Comparison of ENCODE assay signal across 18 mouse cellular contexts in genomic region chr11:96321846-96322245, GRCm38 (mm10). TPM values are rescaled to one million over a fixed set of nuclear protein-coding genes. Genes with fewer than 3 reads are reported as not detected.
DNase-seq lines count a peak whose midpoint lies in the region; ATAC-seq and TF ChIP-seq lines count a peak whose summit lies in the region.
"Had no signal": no experiment of that assay in that cellular context is flagged by ENCODE, and none has a peak within 500 bp of the region (broad histone marks: within the 10 kb centered on the region; RNA-seq: fewer than 3 reads in every experiment).

No protein-coding gene starts in this region.

- H3K4me2 ChIP-seq in heart, embryonic 13.5 days: peak overlapping the region; percentile 41; the same call in 1 of the 2 replicates
- peak overlapping the region; percentile 79 for H3K4me2 ChIP-seq in lung, postnatal 0 days (replicated peaks; ENCODE audit: low read depth, low read length)
- H3K4me2 ChIP-seq in intestine, embryonic 15.5 days (replicated peaks): peak overlapping the region; percentile 81
- H3K4me2 ChIP-seq in stomach, embryonic 16.5 days (ENCODE audit: low read depth, low read length): peak overlapping the region; percentile 65
- H3K4me2 ChIP-seq in midbrain, embryonic 15.5 days: no peak overlapping the region
- H3K4me2 ChIP-seq: forebrain, embryonic 15.5 days; midbrain, embryonic 13.5 days had no signal

- H3K9me3 ChIP-seq in heart, embryonic 13.5 days: no peaks in the 10 kb centered on the region
- H3K9me3 ChIP-seq in lung, postnatal 0 days (ENCODE audit: low read length): no peaks in the 10 kb centered on the region
- H3K9me3 ChIP-seq in intestine, embryonic 15.5 days: no peaks in the 10 kb centered on the region
- no peaks in the 10 kb centered on the region for H3K9me3 ChIP-seq in stomach, embryonic 16.5 days (replicated peaks; ENCODE audit: control insufficient read depth, low read length)
- no peaks in the 10 kb centered on the region for H3K9me3 ChIP-seq in midbrain, embryonic 15.5 days
- H3K9me3 ChIP-seq: forebrain, embryonic 15.5 days; midbrain, embryonic 13.5 days had no signal

- intact Hi-C loops in heart, postnatal 25 days (cut with DNase I): no loop called here

- WGBS in heart, embryonic 13.5 days: 25% methylated on average over 5 of the region's 5 CpGs
- 31% methylated on average over 5 of the region's 5 CpGs for WGBS in lung, postnatal 0 days
- WGBS in intestine, embryonic 15.5 days: 20% methylated on average over 5 of the region's 5 CpGs
- WGBS in stomach, embryonic 16.5 days: 10% methylated on average over 5 of the region's 5 CpGs
- WGBS in midbrain, embryonic 15.5 days: 6% methylated on average over 5 of the region's 5 CpGs

- no peak for ATAC-seq in heart, embryonic 13.5 days (ENCODE audit: extremely low read depth, insufficient number of reproducible peaks, low FRiP score, low TSS enrichment)
- ATAC-seq in lung, postnatal 0 days: no peak
- ATAC-seq in intestine, embryonic 15.5 days: no peak
- ATAC-seq in stomach, embryonic 16.5 days (ENCODE audit: insufficient read depth, low FRiP score): no peak
- no peak for ATAC-seq in midbrain, embryonic 15.5 days (replicated peaks)
- ATAC-seq: forebrain, embryonic 15.5 days; midbrain, embryonic 13.5 days had no signal

- H3K4me1 ChIP-seq in heart, embryonic 13.5 days: peaks cover 10% of the 10 kb centered on the region
- H3K4me1 ChIP-seq in lung, postnatal 0 days (ENCODE audit: insufficient read depth, low read depth, low read length): no peaks in the 10 kb centered on the region
- H3K4me1 ChIP-seq in intestine, embryonic 15.5 days (replicated peaks): peaks cover 11% of the 10 kb centered on the region; the same call in 1 of the 2 replicates
- no peaks in the 10 kb centered on the region for H3K4me1 ChIP-seq in stomach, embryonic 16.5 days (ENCODE audit: control insufficient read depth, insufficient read depth, low read length)
- H3K4me1 ChIP-seq in midbrain, embryonic 15.5 days: 0 out of 2 replicates have a peak, but pooled peaks cover 3% of the 10 kb centered on the region

- no peaks in the 10 kb centered on the region for H3K36me3 ChIP-seq in heart, embryonic 13.5 days
- no peaks in the 10 kb centered on the region for H3K36me3 ChIP-seq in lung, postnatal 0 days (ENCODE audit: insufficient read depth, low read length)
- no peaks in the 10 kb centered on the region for H3K36me3 ChIP-seq in intestine, embryonic 15.5 days
- no peaks in the 10 kb centered on the region for H3K36me3 ChIP-seq in stomach, embryonic 16.5 days (ENCODE audit: control insufficient read depth, insufficient read depth, low read length)
- no peaks in the 10 kb centered on the region for H3K36me3 ChIP-seq in midbrain, embryonic 15.5 days (replicated peaks)
- H3K36me3 ChIP-seq: forebrain, embryonic 15.5 days; midbrain, embryonic 13.5 days had no signal

- H3K9ac ChIP-seq in heart, embryonic 13.5 days: peak overlapping the region; percentile 48; the same call in 1 of the 2 replicates
- H3K9ac ChIP-seq in lung, postnatal 0 days (replicated peaks; ENCODE audit: low read depth): no peak overlapping the region; the same call in 1 of the 2 replicates
- peak overlapping the region; percentile 49 for H3K9ac ChIP-seq in intestine, embryonic 15.5 days
- H3K9ac ChIP-seq in stomach, embryonic 16.5 days (ENCODE audit: low read length): peak overlapping the region; percentile 84; the same call in 1 of the 2 replicates
- no peak overlapping the region for H3K9ac ChIP-seq in midbrain, embryonic 15.5 days
- H3K9ac ChIP-seq: forebrain, embryonic 15.5 days; midbrain, embryonic 13.5 days had no signal

- H3K4me3 ChIP-seq in heart, embryonic 13.5 days: no peak overlapping the region
- no peak overlapping the region for H3K4me3 ChIP-seq in lung, postnatal 0 days (ENCODE audit: low read depth, low read length)
- H3K4me3 ChIP-seq in intestine, embryonic 15.5 days (replicated peaks): no peak overlapping the region; the same call in 1 of the 2 replicates
- H3K4me3 ChIP-seq in stomach, embryonic 16.5 days (replicated peaks; ENCODE audit: low read length): peak overlapping the region; percentile 63
- no peak overlapping the region for H3K4me3 ChIP-seq in midbrain, embryonic 15.5 days
- H3K4me3 ChIP-seq: forebrain, embryonic 15.5 days; gastrocnemius, adult 2 months; heart, adult 2 months; midbrain, embryonic 13.5 days had no signal

- H3K27me3 ChIP-seq in heart, embryonic 13.5 days (replicated peaks): peaks cover 100% of the 10 kb centered on the region
- H3K27me3 ChIP-seq in lung, postnatal 0 days (replicated peaks; ENCODE audit: insufficient read depth, low read length): 0 out of 2 replicates have a peak, but pooled peaks cover 4% of the 10 kb centered on the region
- 0 out of 2 replicates have a peak, but pooled peaks cover 2% of the 10 kb centered on the region for H3K27me3 ChIP-seq in intestine, embryonic 15.5 days (replicated peaks)
- H3K27me3 ChIP-seq in stomach, embryonic 16.5 days (ENCODE audit: control insufficient read depth, insufficient read depth, low read length): peaks cover 4% of the 10 kb centered on the region; the same call in 1 of the 2 replicates
- peaks cover 94% of the 10 kb centered on the region for H3K27me3 ChIP-seq in midbrain, embryonic 15.5 days (replicated peaks)

- 0 out of 2 replicates have a peak overlapping the region, but pooled peaks have one; percentile 8 for H3K27ac ChIP-seq in heart, embryonic 13.5 days (replicated peaks)
- peak overlapping the region; percentile 82 for H3K27ac ChIP-seq in lung, postnatal 0 days (ENCODE audit: low read length)
- H3K27ac ChIP-seq in intestine, embryonic 15.5 days: peak overlapping the region; percentile 89
- peak overlapping the region; percentile 98 for H3K27ac ChIP-seq in stomach, embryonic 16.5 days (ENCODE audit: low read length)
- no peak overlapping the region for H3K27ac ChIP-seq in midbrain, embryonic 15.5 days
- H3K27ac ChIP-seq: forebrain, embryonic 15.5 days; gastrocnemius, adult 2 months; heart, adult 2 months; macrophage; midbrain, embryonic 13.5 days had no signal

- TF ChIP-seq EP300 in lung, postnatal 0 days (IDR thresholded peaks at IDR 0.05): no peak

- no peak for TF ChIP-seq CTCF in lung, postnatal 0 days (IDR thresholded peaks at IDR 0.05)

- no peak for DNase-seq in heart, postnatal 25 days (ENCODE audit: low spot score)
- DNase-seq in lung, postnatal 0 days (ENCODE audit: low spot score): no peak
- DNase-seq in lung, adult 18-20 months: no peak
- DNase-seq in ovary, postnatal 14 days (ENCODE audit: low spot score): no peak
- DNase-seq: cerebellum, adult 18-20 months; gastrocnemius, adult 2 months; heart, adult 2 months; liver; right cerebral cortex, postnatal 14 days had no signal

RNA-seq across cellular contexts. Expression of gene Hoxb3, which starts 1.3 kb away (rescaled TPM):
- 0.31 and 1.1 TPM in 2 replicates for polyA plus RNA-seq in heart, embryonic 13.5 days (2015; fragmentation: Nextera tagmentation; extraction: Ambion mirVana)
- under 1 TPM; 0.36 to 0.45 TPM for total RNA-seq in heart, postnatal 25 days (2021)
- 1.5 and 2.2 TPM in 2 replicates for polyA plus RNA-seq in lung, postnatal 0 days (2015; fragmentation: Nextera tagmentation; extraction: Ambion mirVana)
- polyA plus RNA-seq in intestine, embryonic 15.5 days (2015; fragmentation: Nextera tagmentation; extraction: Ambion mirVana): 1.8 and 2.7 TPM in 2 replicates
- polyA plus RNA-seq in stomach, embryonic 16.5 days (2015; fragmentation: Nextera tagmentation; extraction: Ambion mirVana): 0.99 and 1.5 TPM in 2 replicates
- polyA plus RNA-seq in midbrain, embryonic 15.5 days (2015; fragmentation: Nextera tagmentation; extraction: Ambion mirVana): 0.15 TPM in 1 of 2 replicates, not detected in the other
- total RNA-seq: layer of hippocampus, adult 18-20 months had no signal
- polyA plus RNA-seq: C2C12; forebrain, embryonic 15.5 days had no signal

RNA-seq across cellular contexts. Expression of gene Hoxb4, which starts 3.8 kb away (rescaled TPM):
- 0.43 and 0.59 TPM in 2 replicates for polyA plus RNA-seq in heart, embryonic 13.5 days (2015; fragmentation: Nextera tagmentation; extraction: Ambion mirVana)
- total RNA-seq in heart, postnatal 25 days (2021): under 1 TPM; 0.57 to 0.59 TPM
- 2.6 and 3.0 TPM in 2 replicates for polyA plus RNA-seq in lung, postnatal 0 days (2015; fragmentation: Nextera tagmentation; extraction: Ambion mirVana)
- 2.8 and 3.2 TPM in 2 replicates for polyA plus RNA-seq in intestine, embryonic 15.5 days (2015; fragmentation: Nextera tagmentation; extraction: Ambion mirVana)
- 2.2 and 2.7 TPM in 2 replicates for polyA plus RNA-seq in stomach, embryonic 16.5 days (2015; fragmentation: Nextera tagmentation; extraction: Ambion mirVana)
- not detected in 2 replicates for polyA plus RNA-seq in midbrain, embryonic 15.5 days (2015; fragmentation: Nextera tagmentation; extraction: Ambion mirVana)
- total RNA-seq: layer of hippocampus, adult 18-20 months had no signal
- polyA plus RNA-seq: forebrain, embryonic 15.5 days; midbrain, embryonic 13.5 days had no signal

RNA-seq across cellular contexts. Expression of gene Hoxb5, which starts 18.7 kb away (rescaled TPM):
- polyA plus RNA-seq in heart, embryonic 13.5 days (2015; fragmentation: Nextera tagmentation; extraction: Ambion mirVana): 3.8 and 5.5 TPM in 2 replicates
- under 1 TPM; 0.10 to 0.14 TPM for total RNA-seq in heart, postnatal 25 days (2021)
- 16.8 and 17.3 TPM in 2 replicates for polyA plus RNA-seq in lung, postnatal 0 days (2015; fragmentation: Nextera tagmentation; extraction: Ambion mirVana)
- polyA plus RNA-seq in intestine, embryonic 15.5 days (2015; fragmentation: Nextera tagmentation; extraction: Ambion mirVana): 27.2 and 31.3 TPM in 2 replicates
- polyA plus RNA-seq in stomach, embryonic 16.5 days (2015; fragmentation: Nextera tagmentation; extraction: Ambion mirVana): 13.8 TPM in 2 replicates
- polyA plus RNA-seq in midbrain, embryonic 15.5 days (2015; fragmentation: Nextera tagmentation; extraction: Ambion mirVana): 0.09 and 0.70 TPM in 2 replicates
- total RNA-seq: layer of hippocampus, adult 18-20 months had no signal
- polyA plus RNA-seq: C2C12; forebrain, embryonic 15.5 days; macrophage had no signal

RNA-seq across cellular contexts. Expression of gene Hoxb2, which starts 28.5 kb away (rescaled TPM):
- polyA plus RNA-seq in heart, embryonic 13.5 days (2015; fragmentation: Nextera tagmentation; extraction: Ambion mirVana): 3.6 and 5.9 TPM in 2 replicates
- 1 to 10 TPM in 1 of 2 experiments, under 1 TPM in 1; 0.81 to 1.3 TPM for total RNA-seq in heart, postnatal 25 days (2021)
- polyA plus RNA-seq in lung, postnatal 0 days (2015; fragmentation: Nextera tagmentation; extraction: Ambion mirVana): 16.5 and 16.9 TPM in 2 replicates
- polyA plus RNA-seq in intestine, embryonic 15.5 days (2015; fragmentation: Nextera tagmentation; extraction: Ambion mirVana): 17.7 and 19.8 TPM in 2 replicates
- polyA plus RNA-seq in stomach, embryonic 16.5 days (2015; fragmentation: Nextera tagmentation; extraction: Ambion mirVana): 9.1 and 11.5 TPM in 2 replicates
- polyA plus RNA-seq in midbrain, embryonic 15.5 days (2015; fragmentation: Nextera tagmentation; extraction: Ambion mirVana): 0.17 and 0.32 TPM in 2 replicates
- total RNA-seq: layer of hippocampus, adult 18-20 months had no signal
- polyA plus RNA-seq: C2C12; forebrain, embryonic 15.5 days; macrophage had no signal

RNA-seq across cellular contexts. Expression of gene Hoxb6, which starts 29.6 kb away (rescaled TPM):
- polyA plus RNA-seq in heart, embryonic 13.5 days (2015; fragmentation: Nextera tagmentation; extraction: Ambion mirVana): 1.4 and 2.0 TPM in 2 replicates
- total RNA-seq in heart, postnatal 25 days (2021): not detected
- polyA plus RNA-seq in lung, postnatal 0 days (2015; fragmentation: Nextera tagmentation; extraction: Ambion mirVana): 7.3 and 7.4 TPM in 2 replicates
- 14.4 and 16.1 TPM in 2 replicates for polyA plus RNA-seq in intestine, embryonic 15.5 days (2015; fragmentation: Nextera tagmentation; extraction: Ambion mirVana)
- 5.6 and 8.3 TPM in 2 replicates for polyA plus RNA-seq in stomach, embryonic 16.5 days (2015; fragmentation: Nextera tagmentation; extraction: Ambion mirVana)
- polyA plus RNA-seq in midbrain, embryonic 15.5 days (2015; fragmentation: Nextera tagmentation; extraction: Ambion mirVana): 0.13 and 0.34 TPM in 2 replicates
- total RNA-seq: heart, adult 2 months; layer of hippocampus, adult 18-20 months had no signal
- polyA plus RNA-seq: forebrain, embryonic 15.5 days; heart, adult 2 months; macrophage; midbrain, embryonic 13.5 days had no signal

Comparison
In these comparisons a context has a peak if more than half of its experiments do, and no peak if none do; other contexts are left out.
1. H3K9ac ChIP-seq: peak in heart, embryonic 13.5 days (single experiment), intestine, embryonic 15.5 days (single experiment) and stomach, embryonic 16.5 days (single experiment); none in lung, postnatal 0 days (single experiment) and midbrain, embryonic 15.5 days (single experiment).